Mouse (Mus musculus): ENCODE data around the gene Smap1.
"Not testable (repeated sequence)": the region's sequence is repeated elsewhere in the genome, so short reads cannot be mapped to it uniquely, and the experiment has no call there.

Smap1 gene

DNA sequence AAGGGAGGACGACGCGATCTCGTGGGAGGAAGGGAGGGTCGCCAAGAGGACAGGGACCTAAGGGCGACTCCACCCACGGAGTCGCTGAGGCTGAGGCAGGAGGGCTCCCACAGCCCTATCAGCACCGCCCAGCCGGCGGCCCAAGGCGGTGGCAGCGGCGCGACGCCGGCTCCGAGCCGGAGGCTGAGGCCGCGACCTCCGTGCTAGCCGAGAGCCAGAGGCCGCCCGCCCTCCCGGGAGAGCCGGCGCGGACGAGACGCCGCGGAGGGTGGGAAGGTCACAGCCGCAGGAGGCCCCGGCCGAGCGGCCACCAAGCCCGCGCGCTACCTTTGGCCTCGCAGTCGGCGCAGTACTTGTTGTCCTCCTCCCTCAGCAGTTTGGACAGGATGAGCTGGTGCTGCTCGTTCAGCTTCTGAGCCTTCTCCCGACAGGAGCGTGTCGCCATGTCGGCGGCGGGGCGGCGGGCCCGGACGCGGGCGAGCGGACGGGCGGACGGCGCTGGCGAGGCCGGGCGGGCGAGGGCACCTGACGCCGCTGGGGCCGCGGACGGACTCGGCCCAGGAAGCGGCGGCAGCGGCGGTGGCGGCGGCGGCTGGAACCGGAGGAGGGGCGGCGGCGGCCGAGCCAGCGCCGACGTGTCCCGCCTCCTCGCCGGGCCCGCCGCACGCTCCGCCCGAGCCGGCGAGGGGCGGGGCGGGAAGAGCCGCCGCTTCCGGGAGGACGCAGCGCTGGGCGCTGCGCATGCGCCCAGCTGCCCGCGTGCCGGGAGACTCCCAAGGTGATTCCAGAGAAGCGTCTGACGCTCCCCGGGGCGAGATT lies at the start of gene Smap1:
Smap1 (minus strand) TSS at position 607 of the 819 bp plus-strand sequence.
- peak; percentile 65 to 76 for DNase-seq (ENCODE audit: low spot score in 2 of 2)

DNA sequence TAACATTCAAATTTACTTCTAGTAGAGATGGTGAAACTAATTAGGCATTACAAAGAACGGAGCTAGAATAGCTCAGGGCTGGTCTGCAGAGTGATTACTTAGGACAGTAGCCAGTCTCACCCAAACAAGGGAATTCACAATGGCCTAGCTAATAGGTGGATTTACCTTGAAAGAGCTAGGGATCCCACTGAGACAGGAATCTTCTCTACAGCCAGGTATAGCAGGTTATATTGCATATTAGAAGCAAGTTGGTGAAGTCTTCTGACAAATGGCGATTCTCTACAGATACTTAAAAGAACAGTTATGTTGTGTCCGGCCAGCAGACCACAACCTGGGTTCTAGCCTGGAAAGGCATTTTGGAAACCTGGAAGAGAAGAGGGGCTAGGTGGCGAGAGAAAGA lies 49.0 kb upstream of the Smap1 start:
- DNase-seq (ENCODE audit: low spot score in 2 of 2), result not testable (repeated sequence)

- no peak for DNase-seq (ENCODE audit: low spot score in 2 of 2)
Measured at GRCm38 (mm10) chr1:23968027-23968725, 46.1 kb upstream of the Smap1 start.

DNA sequence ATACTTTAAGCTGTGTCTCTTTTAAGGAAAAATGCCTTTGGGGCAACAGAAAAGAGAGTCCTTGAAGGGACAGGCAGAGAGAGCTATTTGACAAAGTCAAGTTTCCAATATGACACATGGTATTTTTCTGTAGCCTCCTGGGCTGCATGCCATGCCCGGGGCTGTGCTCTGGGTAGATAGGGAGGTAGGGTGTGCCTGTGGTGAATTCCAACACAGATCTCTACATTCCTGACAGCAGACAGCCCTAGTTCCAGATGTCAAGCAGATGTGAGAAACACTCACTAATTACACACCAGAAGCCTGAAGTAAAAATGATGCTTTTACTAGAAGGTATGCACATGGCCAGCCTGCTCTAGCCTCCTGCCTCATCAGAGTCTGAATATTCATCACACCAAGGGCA lies 44.1 kb upstream of the Smap1 start:
- no peak for DNase-seq (ENCODE audit: low spot score in 2 of 2)

DNA sequence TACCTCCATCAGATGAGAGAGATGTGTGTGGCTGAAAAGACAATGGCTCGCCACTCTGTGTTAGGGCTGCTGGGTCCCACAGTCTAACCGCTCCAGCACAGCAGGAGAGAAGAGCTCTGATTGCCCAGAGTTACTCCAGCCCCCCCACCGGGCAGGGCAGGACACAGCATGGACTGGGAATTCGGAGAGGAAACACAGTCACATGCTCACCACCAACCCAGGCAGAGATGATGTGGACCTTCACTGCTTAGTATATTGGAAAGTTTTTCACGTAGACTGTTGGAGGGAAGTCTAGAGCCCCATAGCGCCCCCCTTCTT lies 37.3 kb upstream of the Smap1 start:
- no peak for DNase-seq (ENCODE audit: low spot score in 2 of 2)

GRCm38 (mm10) chr1:23958668-23959414 lies 36.7 kb upstream of the Smap1 start:
- DNase-seq (ENCODE audit: low spot score in 2 of 2), result no peak

- DNase-seq (ENCODE audit: low spot score in 2 of 2), result no peak
Measured at GRCm38 (mm10) chr1:23958101-23958500, 36.0 kb upstream of the Smap1 start.

DNA sequence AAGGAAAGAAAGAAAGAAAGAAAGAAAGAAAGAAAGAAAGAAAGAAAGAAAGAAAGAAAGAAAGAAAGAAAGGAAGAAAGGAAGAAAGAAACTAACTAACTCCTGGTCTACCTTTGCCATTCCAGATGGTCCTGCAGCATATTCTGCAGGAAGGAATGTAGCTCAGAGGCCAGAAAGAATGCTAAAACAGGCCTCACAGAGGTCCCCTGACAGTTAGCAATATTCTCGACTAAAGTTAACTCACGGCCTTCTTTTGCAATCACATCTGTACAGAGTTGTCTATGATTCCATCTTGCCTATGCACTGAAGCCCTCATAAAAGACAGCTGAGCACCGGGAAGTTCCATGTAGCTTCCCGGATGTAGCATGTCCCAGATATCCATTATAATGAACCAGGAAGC lies 33.4 kb upstream of the Smap1 start:
- DNase-seq (ENCODE audit: low spot score in 2 of 2), result no peak

- DNase-seq (ENCODE audit: low spot score in 2 of 2), result peak; percentile 47 to 71
Measured at GRCm38 (mm10) chr1:23953921-23954320, 31.8 kb upstream of the Smap1 start.

- DNase-seq (ENCODE audit: low spot score in 2 of 2), result no peak
Measured at GRCm38 (mm10) chr1:23948778-23949699, 26.9 kb upstream of the Smap1 start.

DNA sequence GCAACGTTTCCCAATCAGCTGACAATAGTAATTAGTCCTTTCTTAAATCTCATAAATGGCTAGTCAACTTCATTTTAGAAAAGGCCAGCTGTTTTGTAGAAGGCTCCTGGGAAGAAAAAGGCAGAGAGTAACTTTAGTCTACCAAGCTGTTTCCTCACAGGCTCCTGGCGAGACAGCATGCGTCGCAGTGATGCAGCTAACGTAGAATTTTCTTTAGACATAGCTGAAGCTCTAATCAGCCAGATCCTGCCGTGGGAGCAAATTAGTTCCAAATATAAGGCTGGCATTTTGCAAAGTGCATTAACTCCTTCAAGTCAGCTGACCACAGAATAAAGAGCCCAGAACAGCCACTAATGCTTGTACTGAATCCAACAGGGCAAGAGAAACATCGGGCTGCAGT lies 26.2 kb upstream of the Smap1 start:
- no peak for DNase-seq (ENCODE audit: low spot score in 2 of 2)

DNA sequence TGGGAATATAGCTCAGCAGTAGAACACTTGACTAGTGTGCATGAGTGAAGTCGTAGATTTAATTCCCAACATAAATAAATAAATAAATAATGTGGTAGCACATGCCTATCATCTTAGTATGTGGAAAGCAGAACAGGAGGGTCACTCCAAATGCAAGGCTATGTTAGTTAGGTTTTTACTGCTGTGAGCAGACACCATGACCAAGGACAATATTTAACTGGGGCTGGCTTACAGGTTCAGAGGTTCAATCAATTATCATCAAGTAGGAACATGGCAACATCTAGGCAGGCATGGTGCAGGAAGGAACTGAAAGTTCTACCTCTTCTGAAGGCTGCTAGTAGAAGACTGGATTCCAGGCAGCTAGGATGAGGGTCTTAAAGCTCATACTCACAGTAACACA lies 22.0 kb upstream of the Smap1 start:
- no peak for DNase-seq (ENCODE audit: low spot score in 2 of 2)

DNA sequence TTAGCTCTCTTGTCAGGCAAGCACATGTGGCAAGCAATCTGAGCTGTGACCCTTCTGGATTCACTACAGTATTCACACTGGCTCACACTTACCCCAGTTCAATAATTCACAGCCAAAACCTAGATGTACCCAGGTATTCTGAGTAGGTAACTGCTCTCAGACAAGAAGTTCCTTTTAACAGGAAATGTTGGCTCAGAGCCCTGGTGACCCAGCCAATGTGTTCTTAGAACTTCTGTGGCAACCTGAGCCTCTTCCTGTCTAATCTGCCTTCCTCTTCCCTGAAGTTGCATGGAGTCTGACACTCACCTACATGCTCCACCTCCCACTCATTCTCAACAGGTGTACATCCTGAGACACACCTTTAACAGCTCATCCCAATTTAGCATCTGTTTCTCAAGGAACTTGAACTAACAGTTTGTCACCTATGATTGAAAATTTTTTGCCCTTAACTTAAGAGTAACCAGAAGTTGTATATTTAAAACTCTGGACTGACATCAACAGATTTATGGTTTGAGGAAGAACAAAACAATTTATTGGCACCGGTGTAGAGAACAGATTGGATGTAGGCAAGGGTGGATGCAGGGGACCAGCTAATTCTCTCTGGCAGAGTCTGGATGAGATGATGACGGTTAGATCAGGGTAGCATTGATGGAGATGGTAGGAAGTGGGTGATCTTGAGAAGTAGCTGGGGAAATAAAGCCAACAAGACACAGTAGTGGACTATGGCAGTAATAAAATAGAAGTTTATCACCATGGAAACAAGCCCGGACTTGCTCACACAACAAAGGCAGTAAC lies 21.2 kb upstream of the Smap1 start:
- no peak for DNase-seq (ENCODE audit: low spot score in 2 of 2)

DNA sequence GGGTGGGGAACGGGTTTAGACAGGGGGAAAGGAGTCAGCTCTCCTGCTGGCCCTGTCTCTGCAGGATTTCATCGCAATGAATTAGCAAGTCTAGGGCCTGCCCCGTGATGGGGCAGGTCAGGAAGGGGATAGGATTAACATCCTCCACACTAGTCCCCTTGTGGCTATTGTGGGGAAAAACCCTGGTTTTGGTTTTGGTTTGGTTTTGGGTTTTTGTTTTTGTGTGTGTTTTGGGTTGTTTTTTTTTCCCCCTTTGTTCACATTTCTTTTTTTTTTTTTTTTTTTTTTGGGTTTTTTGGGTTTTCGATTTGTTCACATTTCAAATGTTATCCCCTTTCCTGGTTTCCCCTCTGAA lies 13.3 kb upstream of the Smap1 start:
- DNase-seq (ENCODE audit: low spot score in 2 of 2), result no peak

- DNase-seq (ENCODE audit: low spot score in 2 of 2), result peak; percentile 44 to 57
Measured at GRCm38 (mm10) chr1:23934669-23935407, 12.7 kb upstream of the Smap1 start.

- no peak for DNase-seq (ENCODE audit: low spot score in 2 of 2)
Measured at GRCm38 (mm10) chr1:23929410-23929809, 7.3 kb upstream of the Smap1 start.

GRCm38 (mm10) chr1:23928371-23928770 lies 6.3 kb upstream of the Smap1 start:
- DNase-seq (ENCODE audit: low spot score in 2 of 2), result no peak

DNA sequence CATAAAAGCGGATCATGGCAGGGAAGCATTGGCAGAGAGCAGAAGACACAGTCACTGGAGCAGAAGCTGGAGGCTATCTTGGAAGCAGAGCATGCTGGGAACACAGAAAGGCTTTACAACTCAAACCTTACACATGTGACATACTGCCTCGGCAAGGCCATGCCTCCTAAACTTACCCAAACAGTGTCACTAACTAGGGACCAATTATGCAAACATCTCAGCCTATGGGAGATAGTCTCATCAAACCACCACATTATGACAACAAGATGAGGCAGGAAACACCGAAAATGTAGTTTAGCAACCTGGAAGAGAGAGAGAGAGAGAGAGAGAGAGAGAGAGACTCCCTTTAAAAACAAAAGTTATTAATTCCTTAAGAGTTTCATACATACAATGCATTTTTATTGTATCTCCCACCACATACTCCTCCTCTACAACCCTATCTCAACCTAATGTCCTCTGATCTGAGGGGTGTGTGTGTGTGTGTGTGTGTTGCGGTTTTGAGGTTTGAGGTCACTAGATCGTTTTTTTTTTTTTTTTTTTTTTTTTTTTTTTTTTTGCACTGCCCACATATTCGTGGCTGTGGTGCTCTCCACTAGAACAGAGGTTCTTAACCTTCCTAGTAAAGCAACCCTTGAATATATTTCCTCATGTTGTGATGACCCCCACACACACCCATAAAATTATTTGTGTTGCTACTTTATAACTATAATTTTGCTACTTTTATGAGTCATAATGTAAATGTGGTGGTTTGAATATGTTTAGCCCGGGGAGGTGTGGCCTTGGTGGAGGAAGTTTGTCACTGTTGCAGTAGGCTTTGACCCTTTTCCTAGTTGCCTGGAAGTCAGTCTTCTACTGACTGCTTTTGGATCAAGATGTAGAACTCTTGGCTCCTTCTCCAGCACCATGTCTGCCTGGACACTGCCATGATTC lies 1.9 kb upstream of the Smap1 start:
- DNase-seq (ENCODE audit: low spot score in 2 of 2), result no peak

GRCm38 (mm10) chr1:23922530-23922884 lies 390 bp upstream of the Smap1 start:
- DNase-seq (ENCODE audit: low spot score in 2 of 2), result no peak

All from right cerebral cortex, postnatal 36 days (tissue).